Mouse (Mus musculus): ENCODE data around the gene Borcs7. TPM values are rescaled to one million over a fixed set of nuclear protein-coding genes. Genes with fewer than 3 reads are reported as not detected.

Gene Borcs7
- total and polyA plus RNA-seq, 3 experiments, result 1.5 to 6.5 (median 5.1) TPM

DNA sequence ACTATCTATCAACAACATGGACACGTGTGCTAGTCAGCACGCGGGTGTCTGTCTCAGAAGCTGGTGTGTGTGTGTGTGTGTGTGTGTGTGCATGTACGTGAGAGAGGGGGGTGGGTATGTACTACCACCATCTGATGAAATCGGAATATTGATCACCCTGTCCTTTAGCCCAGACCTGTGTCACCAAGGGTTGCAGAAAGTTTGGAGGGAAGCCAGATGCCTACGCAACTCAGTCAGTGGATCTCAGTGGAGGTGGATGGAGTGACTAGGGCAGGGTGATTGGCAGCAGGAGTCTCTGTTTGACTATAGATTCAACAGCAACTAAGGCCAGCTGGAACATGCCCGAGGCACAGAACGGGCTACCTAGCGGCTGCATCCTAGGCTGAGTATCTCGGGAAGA lies 21.4 kb upstream of the Borcs7 start:
- ATAC-seq (ENCODE audit: extremely low read depth, insufficient number of reproducible peaks, low FRiP score, poor library complexity, severe bottlenecking) (no peak), DNase-seq (ENCODE audit: low spot score) (no peak)
- TF ChIP-seq CTCF (IDR thresholded peaks at IDR 0.05; ENCODE audit: low read depth, low read length), result no peak
- TF ChIP-seq GATA2 (IDR thresholded peaks at IDR 0.05; ENCODE audit: borderline replicate concordance, low read depth, low read length), result no peak
- TF ChIP-seq TAL1 (conservative IDR thresholded peaks at IDR 0.05; ENCODE audit: low read depth, low read length), result no peak
- no peak for TF ChIP-seq GATA1 (IDR thresholded peaks at IDR 0.05; ENCODE audit: borderline replicate concordance, low read length)
- no peak for TF ChIP-seq POLR2AphosphoS5 (IDR thresholded peaks at IDR 0.05; ENCODE audit: insufficient replicate concordance, low read depth, low read length)
- Histone ChIP-seq H3K36me3 (replicated peaks) (no peaks in the 10 kb centered on the region), H3K4me1 (ENCODE audit: insufficient read depth, low read depth, low read length) (peaks cover 16% of the 10 kb centered on the region; the same call in 1 of the 2 replicates), H3K9me3 (replicated peaks) (no peaks in the 10 kb centered on the region), H3K27me3 (ENCODE audit: insufficient read depth, low read length) (peaks cover 66% of the 10 kb centered on the region), H3K4me3 (ENCODE audit: low read depth, low read length) (no peak overlapping the region)

DNA sequence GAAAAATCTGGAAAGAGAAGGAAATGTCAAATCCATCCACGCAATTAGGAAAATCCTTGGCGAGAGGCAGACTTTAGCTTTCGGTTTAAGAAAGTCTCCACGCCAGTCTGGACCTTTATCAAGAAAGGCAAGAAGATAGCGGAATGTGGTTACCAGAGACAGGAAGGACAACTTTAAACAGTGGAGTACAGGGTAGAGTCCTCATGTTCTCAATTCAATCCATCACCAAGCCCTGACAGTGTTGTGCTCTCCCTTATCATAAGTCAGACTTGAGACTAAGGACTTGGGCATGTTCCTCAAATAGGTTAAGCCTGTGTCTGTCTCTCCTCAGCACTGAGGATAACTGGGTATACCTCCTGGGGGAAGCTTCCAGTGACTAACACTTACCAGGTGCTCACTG lies 19.9 kb upstream of the Borcs7 start:
- no peaks in the 10 kb centered on the region for H3K9me3 ChIP-seq (replicated peaks)
- H3K4me1 ChIP-seq (ENCODE audit: insufficient read depth, low read depth, low read length), result peaks cover 16% of the 10 kb centered on the region; the same call in 1 of the 2 replicates
- H3K4me3 ChIP-seq (ENCODE audit: low read depth, low read length), result no peak overlapping the region
- DNase-seq (ENCODE audit: low spot score), result no peak
- H3K36me3 ChIP-seq (replicated peaks), result no peaks in the 10 kb centered on the region
- ATAC-seq (ENCODE audit: extremely low read depth, insufficient number of reproducible peaks, low FRiP score, poor library complexity, severe bottlenecking), result no peak
- H3K27me3 ChIP-seq (ENCODE audit: insufficient read depth, low read length), result peaks cover 70% of the 10 kb centered on the region
- TF ChIP-seq POLR2AphosphoS5 (IDR thresholded peaks at IDR 0.05; ENCODE audit: insufficient replicate concordance, low read depth, low read length), result no peak
- no peak for TF ChIP-seq GATA2 (IDR thresholded peaks at IDR 0.05; ENCODE audit: borderline replicate concordance, low read depth, low read length)
- no peak for TF ChIP-seq CTCF (IDR thresholded peaks at IDR 0.05; ENCODE audit: low read depth, low read length)
- TF ChIP-seq TAL1 (conservative IDR thresholded peaks at IDR 0.05; ENCODE audit: low read depth, low read length), result no peak
- TF ChIP-seq GATA1 (IDR thresholded peaks at IDR 0.05; ENCODE audit: borderline replicate concordance, low read length), result no peak

DNA sequence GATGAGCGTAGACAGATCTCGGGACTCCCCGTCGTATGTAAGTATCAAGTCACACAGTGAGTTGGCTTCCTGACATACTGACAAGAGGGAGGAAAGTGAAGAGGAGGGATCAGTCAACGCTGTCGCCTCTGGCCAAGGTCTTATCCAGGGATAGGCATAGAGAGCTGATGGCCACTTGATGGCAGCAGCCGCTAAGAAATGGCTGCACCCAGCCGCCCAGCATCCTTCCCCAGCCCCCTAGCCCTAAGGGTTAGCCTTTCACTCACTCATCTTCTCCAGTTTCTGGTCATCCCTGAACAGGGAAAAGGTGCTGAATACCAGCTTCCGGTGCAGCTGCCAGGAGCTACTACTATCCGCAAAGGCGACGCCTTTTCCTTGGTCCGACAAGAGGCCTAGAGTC lies 19.0 kb upstream of the Borcs7 start:
- no peaks in the 10 kb centered on the region for H3K36me3 ChIP-seq (replicated peaks)
- DNase-seq (ENCODE audit: low spot score) (peak; percentile 53), ATAC-seq (ENCODE audit: extremely low read depth, insufficient number of reproducible peaks, low FRiP score, poor library complexity, severe bottlenecking) (no peak)
- no peak overlapping the region for H3K4me3 ChIP-seq (ENCODE audit: low read depth, low read length)
- H3K4me1 ChIP-seq (ENCODE audit: insufficient read depth, low read depth, low read length), result peaks cover 16% of the 10 kb centered on the region; the same call in 1 of the 2 replicates
- H3K9me3 ChIP-seq (replicated peaks), result no peaks in the 10 kb centered on the region
- peaks cover 72% of the 10 kb centered on the region for H3K27me3 ChIP-seq (ENCODE audit: insufficient read depth, low read length)
- TF ChIP-seq CTCF (IDR thresholded peaks at IDR 0.05; ENCODE audit: low read depth, low read length) (peak; percentile 24; the same call in 1 of the 2 replicates), GATA2 (IDR thresholded peaks at IDR 0.05; ENCODE audit: borderline replicate concordance, low read depth, low read length) (no peak), TAL1 (conservative IDR thresholded peaks at IDR 0.05; ENCODE audit: low read depth, low read length) (no peak)

DNA sequence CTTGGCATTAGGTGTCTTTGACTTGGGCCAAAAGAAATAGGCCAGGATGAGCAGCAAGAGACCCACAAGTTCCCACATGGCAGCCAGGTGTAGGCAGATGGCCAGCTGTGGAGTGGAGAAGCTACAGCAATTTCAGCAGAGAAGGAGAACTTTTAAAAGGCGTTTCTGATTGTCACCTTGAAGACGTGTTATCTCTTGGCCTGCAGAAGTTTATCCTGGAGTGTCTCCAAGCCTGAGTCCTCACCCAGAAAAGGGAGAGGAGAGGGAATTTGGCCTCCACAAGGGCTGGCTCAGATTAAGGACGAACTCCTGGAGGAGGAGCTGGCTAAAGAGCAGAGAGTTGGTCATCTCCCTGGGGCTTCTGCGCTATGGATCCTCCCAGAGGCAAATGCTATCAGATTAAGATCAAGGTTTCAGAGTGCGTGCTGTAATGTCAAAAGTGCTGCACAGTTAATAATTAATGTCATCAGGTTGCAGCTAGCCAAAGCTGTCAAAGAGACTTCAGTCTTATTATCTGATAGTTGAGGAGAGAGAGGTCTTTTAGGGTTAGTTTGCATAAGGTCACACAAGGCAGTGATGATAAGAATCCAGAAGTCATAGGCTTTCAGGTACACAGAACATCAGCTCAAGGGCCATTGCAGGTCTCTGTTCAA lies 16.8 kb upstream of the Borcs7 start, which contains the start of gene Cyp17a1:
TSS of gene Cyp17a1 (minus strand) at position 407 of the 653 bp plus-strand sequence.
- Histone ChIP-seq H3K9me3 (replicated peaks) (no peaks in the 10 kb centered on the region), H3K36me3 (replicated peaks) (no peaks in the 10 kb centered on the region), H3K4me3 (ENCODE audit: low read depth, low read length) (no peak within 1 kb of the TSS), H3K4me1 (ENCODE audit: insufficient read depth, low read depth, low read length) (peaks cover 16% of the 10 kb centered on the region; the same call in 1 of the 2 replicates), H3K27me3 (ENCODE audit: insufficient read depth, low read length) (peaks cover 77% of the 10 kb centered on the region)
- ATAC-seq (ENCODE audit: extremely low read depth, insufficient number of reproducible peaks, low FRiP score, poor library complexity, severe bottlenecking) (no peak), DNase-seq (ENCODE audit: low spot score) (no peak)
- TF ChIP-seq CTCF (IDR thresholded peaks at IDR 0.05; ENCODE audit: low read depth, low read length) (no peak), GATA2 (IDR thresholded peaks at IDR 0.05; ENCODE audit: borderline replicate concordance, low read depth, low read length) (no peak)

DNA sequence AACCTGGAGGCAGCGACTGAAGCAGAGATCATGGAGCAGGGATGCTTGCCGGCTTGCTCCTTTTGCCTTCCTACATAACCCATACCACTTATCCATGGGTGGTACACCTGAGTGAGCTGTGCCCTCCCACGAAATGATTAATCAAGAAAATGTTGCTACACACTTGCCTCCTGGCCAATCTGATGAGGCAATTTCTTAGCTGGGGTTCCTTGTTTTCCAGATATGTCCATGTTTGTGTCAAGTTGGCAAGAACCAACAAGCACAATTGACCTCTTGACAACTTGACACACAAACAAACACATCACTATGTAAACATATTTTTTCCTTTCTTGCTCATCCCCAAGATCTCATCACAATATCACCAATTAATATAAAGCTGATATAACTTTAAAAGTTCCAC lies 14.1 kb upstream of the Borcs7 start:
- H3K27me3 ChIP-seq (ENCODE audit: insufficient read depth, low read length), result peaks cover 62% of the 10 kb centered on the region
- peaks cover 14% of the 10 kb centered on the region for H3K4me1 ChIP-seq (ENCODE audit: insufficient read depth, low read depth, low read length)
- H3K9me3 ChIP-seq (replicated peaks), result no peaks in the 10 kb centered on the region
- H3K36me3 ChIP-seq (replicated peaks), result no peaks in the 10 kb centered on the region
- ATAC-seq (ENCODE audit: extremely low read depth, insufficient number of reproducible peaks, low FRiP score, poor library complexity, severe bottlenecking) (no peak), DNase-seq (ENCODE audit: low spot score) (no peak)
- no peak for TF ChIP-seq CTCF (IDR thresholded peaks at IDR 0.05; ENCODE audit: low read depth, low read length)
- TF ChIP-seq GATA2 (IDR thresholded peaks at IDR 0.05; ENCODE audit: borderline replicate concordance, low read depth, low read length), result no peak
- no peak for TF ChIP-seq TAL1 (conservative IDR thresholded peaks at IDR 0.05; ENCODE audit: low read depth, low read length)
- TF ChIP-seq GATA1 (IDR thresholded peaks at IDR 0.05; ENCODE audit: borderline replicate concordance, low read length), result no peak
- no peak for TF ChIP-seq POLR2AphosphoS5 (IDR thresholded peaks at IDR 0.05; ENCODE audit: insufficient replicate concordance, low read depth, low read length)
- no peak overlapping the region for H3K4me3 ChIP-seq (ENCODE audit: low read depth, low read length)

DNA sequence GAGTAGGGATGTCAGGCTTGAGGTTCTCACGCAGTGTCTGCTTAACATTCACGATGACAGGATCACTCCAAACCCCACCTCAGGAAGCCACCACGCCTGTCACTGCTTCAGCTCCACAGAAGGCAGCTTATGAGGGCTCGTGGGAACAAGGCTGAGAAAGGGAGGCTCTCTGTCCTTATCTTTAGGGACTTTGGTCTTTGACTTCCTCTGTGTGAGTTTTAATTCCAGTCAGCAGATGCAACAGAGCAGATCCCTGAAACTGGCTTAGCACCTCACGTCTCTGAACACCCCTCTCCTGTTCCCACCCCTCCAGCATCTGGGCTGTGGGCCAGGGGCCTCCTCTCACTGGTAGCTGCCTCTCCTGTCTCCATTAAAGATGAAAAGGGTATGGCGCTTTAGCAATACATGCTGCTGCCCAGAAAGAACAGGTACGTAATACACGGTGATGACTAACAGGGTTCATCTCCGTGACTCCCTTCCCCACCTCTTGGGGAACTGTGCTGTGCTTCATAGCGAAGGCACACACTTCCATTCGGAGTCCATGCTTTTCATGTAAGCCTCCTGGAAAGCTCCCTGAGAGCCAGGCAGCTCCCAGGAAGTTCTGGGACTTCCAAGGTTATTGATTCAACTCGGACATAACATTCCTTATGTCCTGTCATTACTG lies 9.9 kb upstream of the Borcs7 start:
- H3K4me1 ChIP-seq (ENCODE audit: insufficient read depth, low read depth, low read length), result peaks cover 10% of the 10 kb centered on the region
- TF ChIP-seq GATA1 (IDR thresholded peaks at IDR 0.05; ENCODE audit: borderline replicate concordance, low read length) (no peak), TAL1 (conservative IDR thresholded peaks at IDR 0.05; ENCODE audit: low read depth, low read length) (no peak), GATA2 (IDR thresholded peaks at IDR 0.05; ENCODE audit: borderline replicate concordance, low read depth, low read length) (no peak), CTCF (IDR thresholded peaks at IDR 0.05; ENCODE audit: low read depth, low read length) (no peak), POLR2AphosphoS5 (IDR thresholded peaks at IDR 0.05; ENCODE audit: insufficient replicate concordance, low read depth, low read length) (no peak)
- DNase-seq (ENCODE audit: low spot score) (no peak), ATAC-seq (ENCODE audit: extremely low read depth, insufficient number of reproducible peaks, low FRiP score, poor library complexity, severe bottlenecking) (no peak)
- H3K36me3 ChIP-seq (replicated peaks), result no peaks in the 10 kb centered on the region
- H3K27me3 ChIP-seq (ENCODE audit: insufficient read depth, low read length), result peaks cover 47% of the 10 kb centered on the region
- H3K9me3 ChIP-seq (replicated peaks), result no peaks in the 10 kb centered on the region
- no peak overlapping the region for H3K4me3 ChIP-seq (ENCODE audit: low read depth, low read length)
